Mouse (Mus musculus): ENCODE results near the gene Kctd15. TPM values are rescaled to one million over a fixed set of nuclear protein-coding genes. Genes with fewer than 3 reads are reported as not detected.

Kctd15 gene
- total and polyA plus RNA-seq, 3 experiments = not detected

- Histone ChIP-seq H3K36me3 (ENCODE audit: control insufficient read depth in 1 of 2, insufficient read depth in 2 of 2, low read length in 2 of 2) (no peaks in the 10 kb centered on the region), H3K27ac (ENCODE audit: control insufficient read depth, low read depth, low read length) (no peak overlapping the region), H3K9me3 (replicated peaks; ENCODE audit: insufficient read depth, low read length) (no peaks in the 10 kb centered on the region), H3K4me3 (ENCODE audit: control insufficient read depth in 1 of 2, insufficient read depth in 1 of 2, low read depth in 2 of 2, low read length in 2 of 2) (no peak overlapping the region), H3K4me1 (ENCODE audit: control insufficient read depth in 1 of 2, insufficient read depth in 2 of 2, low read length in 2 of 2) (no peaks in the 10 kb centered on the region), H3K27me3 (ENCODE audit: control insufficient read depth in 1 of 2, insufficient read depth in 2 of 2, low read length in 2 of 2) (no peaks in the 10 kb centered on the region), H3K9ac (ENCODE audit: control insufficient read depth, low read depth, low read length, poor library complexity, severe bottlenecking) (no peak overlapping the region), H3K79me2 (ENCODE audit: control insufficient read depth, insufficient read depth, low read length, poor library complexity) (no peaks in the 10 kb centered on the region)
- no peak for DNase-seq (ENCODE audit: low read depth, low spot score)
- TF ChIP-seq EP300 (IDR thresholded peaks at IDR 0.05; ENCODE audit: low read depth in 1 of 2, low read length in 2 of 2) = no peak
- TF ChIP-seq USF1 (IDR thresholded peaks at IDR 0.05; ENCODE audit: low read depth, low read length) = no peak
- no peak for TF ChIP-seq NRF1 (IDR thresholded peaks at IDR 0.05; ENCODE audit: insufficient read depth, low read depth, low read length, poor library complexity, severe bottlenecking)
- TF ChIP-seq MAZ (IDR thresholded peaks at IDR 0.05; ENCODE audit: low read depth, low read length) = no peak
- TF ChIP-seq POLR2AphosphoS2 (IDR thresholded peaks at IDR 0.05; ENCODE audit: low read length) = no peak
- no peak for TF ChIP-seq MYB (IDR thresholded peaks at IDR 0.05; ENCODE audit: low read depth, low read length)
- TF ChIP-seq ELF1 (IDR thresholded peaks at IDR 0.05; ENCODE audit: low read depth, low read length) = no peak
- TF ChIP-seq MAFK (IDR thresholded peaks at IDR 0.05; ENCODE audit: borderline replicate concordance, low read depth, low read length) = no peak
- no peak for TF ChIP-seq ZC3H11A (IDR thresholded peaks at IDR 0.05; ENCODE audit: low read depth, low read length)
- TF ChIP-seq TAL1 (IDR thresholded peaks at IDR 0.05; ENCODE audit: low read length) = no peak
- no peak for TF ChIP-seq TCF12 (IDR thresholded peaks at IDR 0.05; ENCODE audit: low read depth, low read length)
- no peak for TF ChIP-seq JUND (IDR thresholded peaks at IDR 0.05; ENCODE audit: low read depth, low read length)
- no peak for TF ChIP-seq SMC3 (IDR thresholded peaks at IDR 0.05; ENCODE audit: low read depth, low read length)
- TF ChIP-seq SIN3A (IDR thresholded peaks at IDR 0.05; ENCODE audit: low read length) = no peak
Measured at GRCm38 (mm10) chr7:34659386-34660085, 3.0 kb upstream of the Kctd15 start.

GRCm38 (mm10) chr7:34655086-34655839 lies 1.3 kb downstream of the Kctd15 start:
- TF ChIP-seq MAZ (IDR thresholded peaks at IDR 0.05; ENCODE audit: low read depth, low read length) = no peak
- TF ChIP-seq POLR2A (IDR thresholded peaks at IDR 0.05; ENCODE audit: control insufficient read depth in 1 of 2, insufficient read depth in 1 of 2, low read depth in 1 of 2, low read length in 2 of 2, poor library complexity in 1 of 2) = 0 out of 4 replicates have a peak, but pooled peaks of 1 of the 2 experiments have one; percentile 13

More at GRCm38 (mm10) chr7:34655086-34655839, 1.3 kb downstream of the Kctd15 start:
- Histone ChIP-seq H3K4me1 (ENCODE audit: control insufficient read depth in 1 of 2, insufficient read depth in 2 of 2, low read length in 2 of 2) (no peaks in the 10 kb centered on the region), H3K79me2 (ENCODE audit: control insufficient read depth, insufficient read depth, low read length, poor library complexity) (no peaks in the 10 kb centered on the region), H3K9ac (ENCODE audit: control insufficient read depth, low read depth, low read length, poor library complexity, severe bottlenecking) (no peak overlapping the region), H3K4me3 (ENCODE audit: control insufficient read depth in 1 of 2, insufficient read depth in 1 of 2, low read depth in 2 of 2, low read length in 2 of 2) (no peak overlapping the region), H3K27me3 (ENCODE audit: control insufficient read depth in 1 of 2, insufficient read depth in 2 of 2, low read length in 2 of 2) (no peaks in the 10 kb centered on the region), H3K36me3 (ENCODE audit: control insufficient read depth in 1 of 2, insufficient read depth in 2 of 2, low read length in 2 of 2) (no peaks in the 10 kb centered on the region), H3K9me3 (replicated peaks; ENCODE audit: insufficient read depth, low read length) (no peaks in the 10 kb centered on the region), H3K27ac (ENCODE audit: control insufficient read depth, low read depth, low read length) (no peak overlapping the region)
- no peak for DNase-seq (ENCODE audit: low read depth, low spot score)
